Mouse (Mus musculus) left cerebral cortex, adult 8-10 months (tissue): ENCODE results near the gene Nlrp9b. TPM values are rescaled to one million over a fixed set of nuclear protein-coding genes. Genes with fewer than 3 reads are reported as not detected.
"Not testable (repeated sequence)": the region's sequence is repeated elsewhere in the genome, so short reads cannot be mapped to it uniquely, and the experiment has no call there.

Experiments
- DNase-seq, 2 experiments: peaks; one replicate each; pipeline ENCODE4 v3.0.0; 2022; ENCODE audit warnings: low spot score in 2 of 2
- total RNA-seq, 4 experiments: library from RNA; stranded (reverse); gene quantifications; 2 replicates each; pipeline ENCODE4 v1.2.4; 2022

Gene Nlrp9b
- total RNA-seq, 4 experiments from 2014 or later: not detected

- DNase-seq: not testable (repeated sequence)
Measured at GRCm38 (mm10) chr7:20122479-20122878, 131.2 kb downstream of the Nlrp9b start, which contains the start of gene Gm16442. Gm16442 (minus strand) TSS chr7:20122579.

Other genes starting within 250 kb of the Nlrp9b start
- gene Nectin2, start 241.0 kb upstream of the Nlrp9b start, total RNA-seq: 1 to 10 TPM; 6.5 to 8.0 (median 7.4) TPM
- gene Bcam, start 220.4 kb upstream of the Nlrp9b start, total RNA-seq: 10 to 100 TPM; 15.8 to 18.7 (median 17.1) TPM
- not detected for gene Cblc, start 194.7 kb upstream of the Nlrp9b start, total RNA-seq
- gene Bcl3, start 168.7 kb upstream of the Nlrp9b start, total RNA-seq: 1 to 10 TPM in 2 of 4 experiments, under 1 TPM in 1, not detected in 1; 0.57 to 6.4 (median 2.9) TPM
- 1 to 10 TPM; 1.4 to 2.5 (median 2.0) TPM for gene Gm19345, start 139.5 kb upstream of the Nlrp9b start, total RNA-seq
- not detected for gene Ceacam16, start 130.2 kb upstream of the Nlrp9b start, total RNA-seq
- gene Ceacam19, start 103.5 kb upstream of the Nlrp9b start, total RNA-seq: not detected
- gene Pvr, start 70.3 kb upstream of the Nlrp9b start, total RNA-seq: 10 to 100 TPM in 2 of 4 experiments, 1 to 10 TPM in 2; 7.0 to 12.4 (median 10.5) TPM
- not detected for gene Igsf23, start 40.7 kb upstream of the Nlrp9b start, total RNA-seq
- not detected for gene Ceacam20, start 26.1 kb upstream of the Nlrp9b start, total RNA-seq
- not detected for gene Vmn1r91, start 108.2 kb downstream of the Nlrp9b start, total RNA-seq
- gene Gm16442, start 131.1 kb downstream of the Nlrp9b start, total RNA-seq: not detected
- gene Vmn1r93, start 147.6 kb downstream of the Nlrp9b start, total RNA-seq: not detected
- gene Vmn1r94, start 176.9 kb downstream of the Nlrp9b start, total RNA-seq: not detected
- gene Vmn1r95, start 202.2 kb downstream of the Nlrp9b start, total RNA-seq: not detected
- not detected for gene Gm6164, start 214.1 kb downstream of the Nlrp9b start, total RNA-seq
- gene Gm4498, start 242.4 kb downstream of the Nlrp9b start, total RNA-seq: not detected